Mouse (Mus musculus) G1E (cell line): ENCODE results near the gene Cox4i1.

Experiments
- CTCF ChIP-seq: IDR thresholded peaks from 2 replicates; pipeline ENCODE4 v1.5.1; 2012; ENCODE audit warnings: low read depth, low read length, inconsistent platforms, mixed read lengths
- GATA1 ChIP-seq: IDR thresholded peaks from 2 replicates; pipeline ENCODE4 v1.6.1; 2012; ENCODE audit warnings: borderline replicate concordance, low read length, inconsistent platforms, mixed read lengths
- POLR2AphosphoS5 ChIP-seq: IDR thresholded peaks from 2 replicates; pipeline ENCODE4 v1.6.1; 2012; ENCODE audit warnings: low read depth, low read length, inconsistent platforms; ENCODE audit not compliant: insufficient replicate concordance
- TAL1 ChIP-seq: conservative IDR thresholded peaks from 2 replicates; pipeline ENCODE4 v1.6.1; 2012; ENCODE audit warnings: low read depth, low read length, inconsistent platforms, mixed read lengths

DNA sequence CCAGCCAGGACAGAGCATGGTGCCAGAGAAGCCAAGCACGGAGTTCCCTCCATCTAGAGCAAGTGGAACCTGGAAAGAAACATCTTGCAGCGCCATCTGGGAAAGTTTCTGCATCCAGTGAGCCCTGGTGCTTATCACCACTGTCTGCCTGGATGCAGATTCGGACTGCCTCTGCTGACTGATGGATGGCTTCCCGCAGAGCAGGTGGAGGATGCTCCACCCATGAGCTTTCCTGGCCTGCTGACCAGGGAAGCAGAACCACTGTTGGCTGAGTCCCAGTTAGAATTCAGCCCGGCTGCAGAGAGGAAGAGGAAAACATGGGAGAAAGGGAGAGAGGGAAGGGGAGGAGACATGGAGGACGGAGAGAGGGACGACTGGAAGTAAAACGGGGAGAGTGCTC, 19.8 kb downstream of the Cox4i1 start:
- TF ChIP-seq TAL1 = no peak
- TF ChIP-seq CTCF = no peak
- no peak for TF ChIP-seq GATA1
- TF ChIP-seq POLR2AphosphoS5 = no peak
